Comparison of ENCODE assay signal across 8 mouse cellular contexts in genomic region chr2:150608087-150608799, GRCm38 (mm10). TPM values are rescaled to one million over a fixed set of nuclear protein-coding genes. Genes with fewer than 3 reads are reported as not detected.
DNase-seq lines count a peak whose midpoint lies in the region; ATAC-seq lines count a peak whose summit lies in the region.

Gene Apmap (minus strand): TSS chr2:150608567.

- ATAC-seq in inflammation-experienced regulatory T-cells, adult 6 months, result peak; percentile 96
- ATAC-seq in megakaryocyte-erythroid progenitor cell, adult 5-6 weeks (replicated peaks; ENCODE audit: low FRiP score, low TSS enrichment, poor library complexity, severe bottlenecking), result peak; percentile 90

- intact Hi-C loops in gastrocnemius, postnatal 14 days (cut with DNase I; ENCODE audit: low total_unique reads), result loop anchor here (2.0 kb wide), 1 partner anchor 141 kb away; the partner anchor contains the start of gene Entpd6
- intact Hi-C loops in left cerebral cortex, postnatal 10 days (cut with DNase I), result loop anchor here (2.0 to 10.0 kb wide), 3 partner anchors 67 to 897 kb away; partner anchors contain the start of gene Entpd6

- peak; percentile 98 for DNase-seq in adipocyte (ENCODE audit: low spot score)
- DNase-seq in embryo, embryonic 10 days (ENCODE audit: low spot score), result peak; percentile 98
- peak; percentile 98 for DNase-seq in gastrocnemius, postnatal 14 days
- DNase-seq in left cerebral cortex, postnatal 10 days (ENCODE audit: extremely low spot score in 1 of 2, low spot score in 2 of 2), result peak; percentile 97 to 98
- peak; percentile 97 for DNase-seq in right cerebral cortex, postnatal 25 days
- DNase-seq in urinary bladder, postnatal 4 days (ENCODE audit: low spot score in 2 of 2), result peak; percentile 92 to 97

RNA-seq across cellular contexts. Expression of gene Apmap, which starts in this region (rescaled TPM):
- 10 to 100 TPM; 19.3 to 21.8 TPM for total RNA-seq in gastrocnemius, postnatal 14 days (2021)
- 10 to 100 TPM; 14.9 to 16.8 (median 15.8) TPM for polyA plus RNA-seq in inflammation-experienced regulatory T-cells, adult 6 months (2017; shearing (Covaris generic))
- total RNA-seq in left cerebral cortex, postnatal 10 days (2021), result 10 to 100 TPM; 51.8 to 53.3 TPM
- total RNA-seq in megakaryocyte-erythroid progenitor cell, adult 5-6 weeks (2014; fragmentation: Nextera tagmentation), result 10.7 and 20.5 TPM in 2 replicates
- 37.2 and 43.1 TPM in 2 replicates for total RNA-seq in megakaryocyte-erythroid progenitor cell, adult 5-6 weeks (2017)

Comparison
In these comparisons a context has a peak if more than half of its experiments do, and no peak if none do; other contexts are left out.
1. Peak in every context shown above with its lines: DNase-seq and ATAC-seq.